Mouse (Mus musculus) limb, embryonic 13.5 days (tissue): ENCODE data around the gene Gm43302. TPM values are rescaled to one million over a fixed set of nuclear protein-coding genes. Genes with fewer than 3 reads are reported as not detected.
"Not testable (repeated sequence)": the region's sequence is repeated elsewhere in the genome, so short reads cannot be mapped to it uniquely, and the experiment has no call there.

Source experiments
- ATAC-seq: fragments of 200-750 bp; cut with Nextera tagmentation; 2 replicates; pipeline ENCODE4 v1.8.0; 2017; ENCODE audit warnings: low read depth, moderate number of reproducible peaks, moderate TSS enrichment; ENCODE audit not compliant: low FRiP score
- H3K27ac ChIP-seq: fragments of 300-500 bp; sonication (generic); 2 replicates; pipeline ENCODE4 v1.5.1; 2015; ENCODE audit warnings: inconsistent platforms, mild to moderate bottlenecking, moderate library complexity
- H3K27me3 ChIP-seq: fragments of 300-500 bp; sonication (generic); 2 replicates; pipeline ENCODE4 v1.6.1; 2015; ENCODE audit warnings: mild to moderate bottlenecking, inconsistent platforms
- H3K36me3 ChIP-seq: fragments of 300-500 bp; sonication (generic); 2 replicates; pipeline ENCODE4 v1.6.1; 2015; ENCODE audit warnings: inconsistent platforms, mild to moderate bottlenecking, moderate library complexity
- H3K4me1 ChIP-seq: fragments of 300-500 bp; sonication (generic); 2 replicates; pipeline ENCODE4 v1.6.1; 2015; ENCODE audit warnings: inconsistent platforms
- H3K4me2 ChIP-seq: fragments of 300-500 bp; sonication (generic); replicated peaks from 2 replicates; pipeline ENCODE4 v1.6.1; 2015; ENCODE audit warnings: inconsistent platforms, mild to moderate bottlenecking, moderate library complexity
- H3K4me3 ChIP-seq: fragments of 300-500 bp; sonication (generic); 2 replicates; pipeline ENCODE4 v1.5.1; 2015; ENCODE audit warnings: moderate library complexity, mild to moderate bottlenecking, inconsistent platforms
- H3K9ac ChIP-seq: fragments of 300-500 bp; sonication (generic); 2 replicates; pipeline ENCODE4 v1.6.1; 2015; ENCODE audit warnings: mild to moderate bottlenecking, inconsistent platforms
- H3K9me3 ChIP-seq: fragments of 300-500 bp; sonication (generic); 2 replicates; pipeline ENCODE4 v1.6.1; 2016; ENCODE audit warnings: inconsistent platforms
- WGBS: fragments of 180-500 bp; shearing (Covaris S2); methylation state at CpG from one replicate; pipeline ENCODE4 v1.1.7; 2015; 5-methylcytosine and 5-hydroxymethylcytosine counted together
- polyA plus RNA-seq: library from polyadenylated mRNA; unstranded; fragments of >200 nt; fragmentation: Nextera tagmentation; extraction: Ambion mirVana; gene quantifications from 2 replicates; pipeline ENCODE4 v1.2.1, GENCODE M21; 2015

Gene Gm43302
- polyA plus RNA-seq, 1 experiment from 2014 or later = not detected

- not testable (repeated sequence) for H3K27me3 ChIP-seq, H3K4me3 ChIP-seq, H3K4me1 ChIP-seq, H3K36me3 ChIP-seq, H3K9ac ChIP-seq, H3K4me2 ChIP-seq, H3K27ac ChIP-seq, ATAC-seq, H3K9me3 ChIP-seq
- WGBS = 88% methylated on average over 3 of the region's 3 CpGs
Observed at GRCm38 (mm10) chr5:105290921-105291320, 2.6 kb downstream of the Gm43302 start.

DNA sequence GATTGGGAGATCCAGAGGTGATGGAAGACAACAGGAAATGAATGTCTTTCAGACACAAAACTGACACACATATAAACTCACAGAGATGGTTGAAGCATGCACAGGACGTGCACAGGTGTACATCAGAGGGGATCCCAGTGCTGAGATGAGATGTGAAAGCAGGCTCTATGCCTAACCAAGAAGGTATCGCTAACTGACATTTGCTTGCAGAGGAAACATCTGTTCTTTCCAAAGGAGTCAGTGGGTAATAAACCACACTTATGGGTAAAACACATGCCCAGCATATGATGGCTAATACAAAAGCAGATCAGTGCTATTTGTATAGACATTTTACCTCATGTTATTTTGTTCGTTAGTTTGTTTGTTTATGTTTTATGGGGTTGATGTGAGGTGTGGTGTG lies 32.8 kb downstream of the Gm43302 start:
- not testable (repeated sequence) for H3K36me3 ChIP-seq, H3K27ac ChIP-seq, H3K27me3 ChIP-seq, H3K4me2 ChIP-seq, H3K9me3 ChIP-seq, H3K4me3 ChIP-seq, H3K9ac ChIP-seq, ATAC-seq, H3K4me1 ChIP-seq
- no CpG with 5 or more reads among the region's 3 CpGs for WGBS

GRCm38 (mm10) chr5:105252491-105252890 lies 41.0 kb downstream of the Gm43302 start:
- ATAC-seq = no peak
- Histone ChIP-seq H3K9ac (no peak overlapping the region), H3K36me3 (no peaks in the 10 kb centered on the region), H3K27me3 (no peaks in the 10 kb centered on the region), H3K4me3 (no peak overlapping the region), H3K4me2 (no peak overlapping the region), H3K4me1 (no peaks in the 10 kb centered on the region), H3K9me3 (no peaks in the 10 kb centered on the region), H3K27ac (no peak overlapping the region)

DNA sequence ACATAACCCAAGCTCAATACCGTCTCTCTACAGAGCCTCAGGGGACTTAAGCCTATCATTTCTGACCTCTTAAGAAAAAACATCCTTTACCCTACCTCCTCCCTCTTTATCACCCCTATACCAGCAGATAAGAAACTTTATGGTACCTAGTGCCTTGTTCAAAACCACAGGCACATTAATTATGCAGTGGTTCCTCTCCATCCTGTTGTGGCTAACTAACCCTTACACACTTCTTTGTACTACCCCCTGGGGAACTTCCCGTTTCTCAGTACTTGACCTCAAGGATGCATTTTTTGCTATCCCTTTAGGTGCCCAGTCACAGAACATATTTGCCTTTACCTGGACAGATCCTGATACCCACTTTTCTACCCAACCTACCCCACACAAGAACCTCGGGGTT lies 48.8 kb downstream of the Gm43302 start:
- 75% methylated on average over 3 of the region's 3 CpGs for WGBS
- H3K4me1 ChIP-seq, H3K27ac ChIP-seq, H3K36me3 ChIP-seq, ATAC-seq, H3K27me3 ChIP-seq, H3K9me3 ChIP-seq, H3K9ac ChIP-seq, H3K4me2 ChIP-seq, H3K4me3 ChIP-seq: not testable (repeated sequence)

DNA sequence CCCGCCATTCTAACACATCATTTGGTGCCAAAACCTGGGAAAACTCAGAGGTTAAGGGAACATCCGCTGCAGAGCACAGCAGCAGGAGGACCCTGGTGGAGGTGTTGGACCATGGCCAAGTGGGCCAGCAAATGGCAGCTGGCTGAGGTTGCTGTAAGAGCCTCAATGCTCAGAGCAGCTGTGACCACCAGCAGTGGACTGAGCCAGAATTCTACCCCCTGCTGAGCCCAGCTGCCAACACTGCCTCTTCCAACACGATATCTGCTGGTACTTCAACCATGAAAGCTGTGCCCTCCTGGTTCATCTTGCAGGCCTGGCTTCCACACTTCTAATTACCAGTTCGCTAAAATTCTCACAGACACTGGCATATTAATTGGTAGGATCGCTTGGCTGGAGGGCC lies 52.5 kb downstream of the Gm43302 start:
- H3K9me3 ChIP-seq, H3K36me3 ChIP-seq, H3K4me1 ChIP-seq, H3K9ac ChIP-seq, H3K27ac ChIP-seq, H3K4me2 ChIP-seq, H3K27me3 ChIP-seq, H3K4me3 ChIP-seq: not testable (repeated sequence)
- WGBS = 69% methylated on average over 5 of the region's 5 CpGs
- ATAC-seq = 0 out of 2 replicates have a peak, but pooled peaks have one; percentile 44

DNA sequence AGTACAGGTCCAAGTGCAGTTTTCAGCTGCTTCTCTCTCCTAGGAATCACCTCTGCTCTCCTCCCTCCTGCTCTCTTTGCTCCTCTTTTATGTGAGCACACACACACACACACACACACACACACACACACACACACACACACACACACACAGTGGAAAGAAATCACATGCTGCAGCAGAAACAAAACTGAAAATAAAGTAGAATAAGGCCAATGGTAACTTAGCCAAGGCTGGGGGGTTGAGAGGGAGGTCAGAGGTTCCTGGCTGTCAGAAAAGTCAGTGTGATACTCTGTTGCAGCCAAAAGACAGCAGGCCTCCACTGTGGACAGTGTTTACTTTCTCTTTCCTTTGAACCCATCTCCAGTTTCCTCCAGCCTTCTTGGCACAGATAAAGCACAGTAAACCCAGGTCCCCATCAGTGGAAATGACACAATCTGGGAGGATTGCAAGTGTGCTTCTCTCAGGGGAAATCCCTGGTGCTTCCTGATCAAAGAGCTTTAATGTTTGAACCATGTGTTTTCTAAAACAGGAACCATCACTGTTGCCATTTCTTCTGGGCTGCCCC lies 53.9 kb downstream of the Gm43302 start, which contains the start of gene Gbp10:
Gbp10 (minus strand) TSS at position 51 of the 565 bp plus-strand sequence.
- H3K27me3 ChIP-seq, ATAC-seq, H3K36me3 ChIP-seq, H3K4me1 ChIP-seq, H3K27ac ChIP-seq, H3K9me3 ChIP-seq, H3K4me2 ChIP-seq, H3K4me3 ChIP-seq, H3K9ac ChIP-seq: not testable (repeated sequence)

GRCm38 (mm10) chr5:105238402-105238801 lies 55.1 kb downstream of the Gm43302 start:
- not testable (repeated sequence) for H3K9ac ChIP-seq, H3K27me3 ChIP-seq, H3K27ac ChIP-seq, ATAC-seq, H3K36me3 ChIP-seq, H3K4me2 ChIP-seq, H3K9me3 ChIP-seq, H3K4me1 ChIP-seq, H3K4me3 ChIP-seq
- WGBS = 91% methylated on average over 1 of the region's 1 CpGs

GRCm38 (mm10) chr5:105236040-105236439 lies 57.5 kb downstream of the Gm43302 start:
- not testable (repeated sequence) for H3K4me3 ChIP-seq, H3K4me1 ChIP-seq, H3K27ac ChIP-seq, H3K9ac ChIP-seq, H3K4me2 ChIP-seq, ATAC-seq, H3K36me3 ChIP-seq, H3K27me3 ChIP-seq, H3K9me3 ChIP-seq
- WGBS = 78% methylated on average over 3 of the region's 3 CpGs

GRCm38 (mm10) chr5:105208957-105209356 lies 84.5 kb downstream of the Gm43302 start:
- no CpG with 5 or more reads among the region's 3 CpGs for WGBS
- not testable (repeated sequence) for H3K4me2 ChIP-seq, H3K27ac ChIP-seq, H3K4me1 ChIP-seq, H3K9ac ChIP-seq, H3K9me3 ChIP-seq, H3K4me3 ChIP-seq, H3K36me3 ChIP-seq, H3K27me3 ChIP-seq, ATAC-seq

DNA sequence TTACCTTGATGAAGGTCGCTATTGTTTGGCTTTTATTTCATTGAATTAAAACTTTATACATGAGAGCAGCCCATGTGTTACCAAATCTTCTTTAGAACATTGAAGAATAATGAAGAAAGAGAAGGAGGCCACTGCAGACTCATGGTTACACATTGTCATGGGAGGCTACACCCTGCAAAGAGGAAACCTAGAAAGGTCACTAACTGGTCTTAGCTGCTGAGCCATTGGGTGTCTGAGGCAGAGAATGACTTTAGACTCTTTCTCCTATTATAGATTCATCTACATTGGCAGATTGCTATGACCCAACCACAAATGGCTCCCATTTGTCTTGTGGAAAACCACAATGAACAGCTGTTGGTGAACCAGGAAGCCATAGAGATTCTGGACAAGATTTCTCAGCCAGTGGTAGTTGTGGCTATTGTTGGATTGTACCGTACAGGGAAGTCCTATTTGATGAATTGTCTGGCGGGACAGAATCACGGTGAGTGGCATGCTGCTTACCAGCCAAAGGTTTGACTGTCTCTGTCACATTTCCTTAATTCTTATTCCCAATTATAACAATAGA lies 92.6 kb downstream of the Gm43302 start:
- H3K4me3 ChIP-seq, H3K4me1 ChIP-seq, H3K27me3 ChIP-seq, H3K9me3 ChIP-seq, H3K9ac ChIP-seq, H3K4me2 ChIP-seq, ATAC-seq, H3K27ac ChIP-seq, H3K36me3 ChIP-seq: not testable (repeated sequence)
- WGBS = 87% methylated on average over 4 of the region's 4 CpGs

DNA sequence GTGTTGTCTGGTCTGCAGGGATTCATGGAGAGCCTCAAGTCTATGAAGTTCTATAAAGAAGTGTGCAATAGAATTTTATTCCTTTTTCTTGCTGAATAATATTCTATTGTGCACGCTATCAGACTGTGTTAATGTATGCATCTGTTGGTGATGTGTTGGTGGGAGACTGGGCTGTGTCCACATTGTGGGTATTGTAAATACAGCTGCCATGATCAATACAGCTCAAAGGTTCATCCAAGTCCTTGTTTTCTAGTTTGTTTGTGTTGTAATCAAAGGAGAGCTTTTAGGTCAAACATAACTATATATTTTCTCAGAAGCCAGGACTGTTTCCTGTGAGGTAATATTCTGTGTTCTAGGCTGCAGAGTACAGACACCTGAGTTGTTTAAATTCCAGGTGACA lies 94.3 kb downstream of the Gm43302 start:
- H3K36me3 ChIP-seq, H3K4me2 ChIP-seq, H3K4me3 ChIP-seq, H3K27me3 ChIP-seq, H3K27ac ChIP-seq, ATAC-seq, H3K9ac ChIP-seq, H3K4me1 ChIP-seq, H3K9me3 ChIP-seq: not testable (repeated sequence)
- WGBS = 94% methylated on average over 1 of the region's 1 CpGs

DNA sequence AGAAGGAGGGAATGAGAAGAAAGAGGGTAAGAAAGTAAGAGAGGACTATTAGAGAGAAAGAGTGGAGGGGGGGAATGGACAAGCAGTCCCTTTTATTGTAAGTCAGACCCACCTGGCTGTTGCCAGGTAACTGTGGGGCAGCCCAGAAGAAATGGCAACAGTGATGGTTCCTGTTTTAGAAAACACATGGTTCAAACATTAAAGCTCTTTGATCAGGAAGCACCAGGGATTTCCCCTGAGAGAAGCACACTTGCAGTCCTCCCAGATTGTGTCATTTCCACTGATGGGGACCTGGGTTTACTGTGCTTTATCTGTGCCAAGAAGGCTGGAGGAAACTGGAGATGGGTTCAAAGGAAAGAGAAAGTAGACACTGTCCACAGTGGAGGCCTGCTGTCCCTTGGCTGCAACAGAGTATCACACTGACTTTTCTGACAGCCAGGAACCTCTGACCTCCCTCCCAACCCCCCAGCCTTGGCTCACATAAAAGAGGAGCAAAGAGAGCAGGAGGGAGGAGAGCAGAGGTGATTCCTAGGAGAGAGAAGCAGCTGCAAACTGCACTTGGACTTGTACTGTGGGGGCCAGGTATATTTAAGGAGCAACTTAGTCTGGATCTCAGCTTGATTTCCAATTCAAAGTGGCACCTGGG lies 95.5 kb downstream of the Gm43302 start:
- H3K9me3 ChIP-seq, ATAC-seq, H3K27me3 ChIP-seq, H3K9ac ChIP-seq, H3K4me1 ChIP-seq, H3K36me3 ChIP-seq, H3K4me2 ChIP-seq, H3K4me3 ChIP-seq, H3K27ac ChIP-seq: not testable (repeated sequence)

- not testable (repeated sequence) for H3K4me3 ChIP-seq, H3K9me3 ChIP-seq, H3K4me2 ChIP-seq, ATAC-seq, H3K4me1 ChIP-seq, H3K27me3 ChIP-seq, H3K36me3 ChIP-seq, H3K27ac ChIP-seq, H3K9ac ChIP-seq
- 86% methylated on average over 5 of the region's 5 CpGs for WGBS
Observed at GRCm38 (mm10) chr5:105196308-105196707, 97.2 kb downstream of the Gm43302 start.
